Mouse (Mus musculus): ENCODE measurements at regions not wholly inside any gene's neighbourhood (a gene's known extent, or its start where the extent isn't known, plus 50 kb on each side); places are given as distances from the start of the nearest gene placed in this dataset.

DNA sequence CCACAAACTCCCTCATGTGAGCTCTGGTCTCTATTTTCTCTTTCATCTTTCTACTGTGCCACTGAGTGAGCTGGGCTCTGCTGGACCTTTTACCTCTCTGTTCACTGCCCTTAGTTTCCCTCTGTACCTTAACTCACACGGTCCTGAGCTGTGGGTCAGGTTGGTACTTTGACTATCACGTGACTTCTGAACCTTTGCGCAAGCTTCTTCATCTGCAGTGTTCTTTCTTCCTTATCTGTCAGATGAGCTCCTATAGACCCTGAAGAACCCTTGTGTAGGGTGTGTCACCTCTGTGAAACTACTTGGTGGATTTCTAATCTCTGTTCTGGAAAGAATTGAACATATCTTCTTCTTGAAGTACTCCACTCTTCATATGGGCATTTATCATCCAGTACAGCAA lies 279.3 kb downstream of the Rps24 start:
- H3K36me3 ChIP-seq (ENCODE audit: insufficient read depth, low read length): no peaks in the 10 kb centered on the region
- no peak overlapping the region for H3K4me2 ChIP-seq (ENCODE audit: low read length)
- no peak overlapping the region for H3K27ac ChIP-seq
- H3K4me3 ChIP-seq (replicated peaks; ENCODE audit: low read depth, low read length): no peak overlapping the region
- H3K9ac ChIP-seq (ENCODE audit: low read depth, low read length): no peak overlapping the region
- H3K27me3 ChIP-seq (ENCODE audit: insufficient read depth, low read length): no peaks in the 10 kb centered on the region
- no peak for DNase-seq (ENCODE audit: low spot score)
- no peaks in the 10 kb centered on the region for H3K9me3 ChIP-seq (replicated peaks; ENCODE audit: low read length)
- 77% methylated on average over 3 of the region's 3 CpGs for WGBS
- no peaks in the 10 kb centered on the region for H3K4me1 ChIP-seq (replicated peaks; ENCODE audit: insufficient read depth, low read length)
- no peak for TF ChIP-seq CTCF (IDR thresholded peaks at IDR 0.05; ENCODE audit: low read depth)
- ATAC-seq (replicated peaks; ENCODE audit: low FRiP score, low read depth): no peak

DNA sequence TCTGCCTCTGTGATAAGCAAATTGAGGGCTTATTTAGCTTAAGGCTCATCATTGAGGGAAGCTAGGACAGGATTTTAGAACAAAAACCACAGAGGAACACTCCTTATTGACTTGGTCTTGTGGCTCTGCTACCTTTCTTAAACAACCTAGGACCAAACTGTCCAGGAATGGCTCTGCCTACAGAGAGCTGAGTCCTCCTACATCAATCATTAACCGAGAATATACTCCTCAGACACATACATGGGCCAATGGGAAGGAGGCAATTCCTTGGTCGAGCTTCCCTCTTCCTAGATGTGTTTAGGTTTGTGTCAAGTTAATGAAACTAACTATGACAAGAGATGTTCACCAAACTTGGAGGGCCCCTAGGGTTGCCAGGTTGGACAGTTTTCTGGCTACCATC lies 279.8 kb downstream of the Rps24 start:
- H3K36me3 ChIP-seq (ENCODE audit: insufficient read depth, low read length): no peaks in the 10 kb centered on the region
- ATAC-seq (replicated peaks; ENCODE audit: low FRiP score, low read depth): no peak
- 60% methylated on average over 2 of the region's 2 CpGs for WGBS
- H3K9ac ChIP-seq (ENCODE audit: low read depth, low read length): no peak overlapping the region
- no peaks in the 10 kb centered on the region for H3K4me1 ChIP-seq (replicated peaks; ENCODE audit: insufficient read depth, low read length)
- no peak overlapping the region for H3K27ac ChIP-seq
- no peak for TF ChIP-seq CTCF (IDR thresholded peaks at IDR 0.05; ENCODE audit: low read depth)
- H3K4me3 ChIP-seq (replicated peaks; ENCODE audit: low read depth, low read length): no peak overlapping the region
- no peaks in the 10 kb centered on the region for H3K9me3 ChIP-seq (replicated peaks; ENCODE audit: low read length)
- no peaks in the 10 kb centered on the region for H3K27me3 ChIP-seq (ENCODE audit: insufficient read depth, low read length)
- H3K4me2 ChIP-seq (ENCODE audit: low read length): no peak overlapping the region
- no peak for DNase-seq (ENCODE audit: low spot score)

DNA sequence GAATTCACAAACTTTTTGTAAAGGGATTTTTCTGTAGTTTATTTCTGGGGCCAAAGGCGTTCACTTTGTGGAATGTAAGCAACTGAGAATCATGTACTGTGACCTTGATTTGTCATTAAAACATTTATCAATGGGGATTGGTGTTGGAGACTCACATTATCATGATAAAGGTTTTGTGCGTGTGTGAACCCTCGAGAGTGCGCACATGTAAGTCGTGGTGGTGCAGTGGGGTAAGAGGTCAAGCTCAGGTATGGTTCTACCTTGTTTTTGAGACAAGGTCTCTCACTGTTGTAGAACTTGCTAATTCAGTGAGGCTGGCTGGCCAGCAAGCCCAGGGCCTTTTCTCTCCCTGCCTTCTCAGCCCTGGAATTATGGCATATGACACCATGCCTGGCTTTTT lies 280.4 kb downstream of the Rps24 start:
- Histone ChIP-seq H3K4me2 (ENCODE audit: low read length) (no peak overlapping the region), H3K9ac (ENCODE audit: low read depth, low read length) (no peak overlapping the region), H3K36me3 (ENCODE audit: insufficient read depth, low read length) (no peaks in the 10 kb centered on the region), H3K27ac (no peak overlapping the region), H3K4me1 (replicated peaks; ENCODE audit: insufficient read depth, low read length) (no peaks in the 10 kb centered on the region), H3K9me3 (replicated peaks; ENCODE audit: low read length) (no peaks in the 10 kb centered on the region), H3K27me3 (ENCODE audit: insufficient read depth, low read length) (no peaks in the 10 kb centered on the region), H3K4me3 (replicated peaks; ENCODE audit: low read depth, low read length) (no peak overlapping the region)
- WGBS: 81% methylated on average over 5 of the region's 5 CpGs
- ATAC-seq (replicated peaks; ENCODE audit: low FRiP score, low read depth): no peak
- no peak for DNase-seq (ENCODE audit: low spot score)
- TF ChIP-seq CTCF (IDR thresholded peaks at IDR 0.05; ENCODE audit: low read depth): no peak

DNA sequence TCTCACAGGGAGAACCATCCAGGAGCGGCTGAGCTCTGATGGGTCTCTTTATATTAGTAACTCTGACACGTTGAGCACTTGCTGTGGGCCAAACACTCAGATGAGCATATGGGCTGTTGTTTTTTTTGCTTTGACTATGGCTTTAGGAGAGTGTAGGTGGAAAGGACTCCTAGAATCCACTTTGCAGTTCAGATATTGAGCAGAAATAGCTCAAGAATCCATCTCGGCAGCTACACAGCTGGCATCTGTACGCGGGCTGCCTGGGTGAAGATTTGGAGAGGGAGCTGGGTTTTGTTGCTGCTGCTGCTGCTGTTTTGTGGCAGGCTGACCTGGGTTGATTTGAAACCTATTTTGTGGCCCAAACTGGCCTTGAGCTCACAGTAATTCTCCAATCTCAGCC lies 281.0 kb downstream of the Rps24 start:
- Histone ChIP-seq H3K9ac (ENCODE audit: low read depth, low read length) (no peak overlapping the region), H3K9me3 (replicated peaks; ENCODE audit: low read length) (no peaks in the 10 kb centered on the region), H3K4me3 (replicated peaks; ENCODE audit: low read depth, low read length) (no peak overlapping the region), H3K4me2 (ENCODE audit: low read length) (no peak overlapping the region), H3K27ac (no peak overlapping the region), H3K27me3 (ENCODE audit: insufficient read depth, low read length) (no peaks in the 10 kb centered on the region), H3K36me3 (ENCODE audit: insufficient read depth, low read length) (no peaks in the 10 kb centered on the region), H3K4me1 (replicated peaks; ENCODE audit: insufficient read depth, low read length) (no peaks in the 10 kb centered on the region)
- ATAC-seq (replicated peaks; ENCODE audit: low FRiP score, low read depth) (no peak), DNase-seq (ENCODE audit: low spot score) (no peak)
- TF ChIP-seq CTCF (IDR thresholded peaks at IDR 0.05; ENCODE audit: low read depth): no peak
- 79% methylated on average over 5 of the region's 5 CpGs for WGBS

DNA sequence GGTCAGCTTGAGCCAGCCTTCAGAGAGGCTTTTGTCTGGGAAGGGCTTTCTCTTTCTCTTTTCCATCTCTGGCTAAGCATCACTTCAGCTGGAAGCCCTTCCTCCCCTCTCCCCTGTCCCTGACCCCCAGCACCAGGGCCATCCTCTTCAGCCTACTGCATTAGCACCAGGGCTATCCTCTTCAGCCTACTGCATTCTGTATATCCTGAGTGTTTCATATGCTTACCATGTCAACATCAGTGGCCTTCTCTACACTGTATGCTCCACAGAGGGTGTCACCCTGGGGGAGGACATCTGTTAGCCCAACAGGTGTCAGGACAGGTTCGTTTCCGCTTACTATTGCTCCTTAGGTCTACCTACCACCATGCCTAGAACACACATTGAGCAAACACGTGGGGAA lies 282.5 kb downstream of the Rps24 start:
- ATAC-seq (replicated peaks; ENCODE audit: low FRiP score, low read depth): no peak
- Histone ChIP-seq H3K9me3 (replicated peaks; ENCODE audit: low read length) (no peaks in the 10 kb centered on the region), H3K4me1 (replicated peaks; ENCODE audit: insufficient read depth, low read length) (no peaks in the 10 kb centered on the region), H3K4me3 (replicated peaks; ENCODE audit: low read depth, low read length) (no peak overlapping the region), H3K27me3 (ENCODE audit: insufficient read depth, low read length) (no peaks in the 10 kb centered on the region), H3K9ac (ENCODE audit: low read depth, low read length) (no peak overlapping the region), H3K27ac (no peak overlapping the region), H3K4me2 (ENCODE audit: low read length) (no peak overlapping the region), H3K36me3 (ENCODE audit: insufficient read depth, low read length) (no peaks in the 10 kb centered on the region)
- no peak for TF ChIP-seq CTCF (IDR thresholded peaks at IDR 0.05; ENCODE audit: low read depth)
- 62% methylated on average over 3 of the region's 3 CpGs for whole genome bisulfite sequencing
- DNase-seq (ENCODE audit: low spot score): no peak

DNA sequence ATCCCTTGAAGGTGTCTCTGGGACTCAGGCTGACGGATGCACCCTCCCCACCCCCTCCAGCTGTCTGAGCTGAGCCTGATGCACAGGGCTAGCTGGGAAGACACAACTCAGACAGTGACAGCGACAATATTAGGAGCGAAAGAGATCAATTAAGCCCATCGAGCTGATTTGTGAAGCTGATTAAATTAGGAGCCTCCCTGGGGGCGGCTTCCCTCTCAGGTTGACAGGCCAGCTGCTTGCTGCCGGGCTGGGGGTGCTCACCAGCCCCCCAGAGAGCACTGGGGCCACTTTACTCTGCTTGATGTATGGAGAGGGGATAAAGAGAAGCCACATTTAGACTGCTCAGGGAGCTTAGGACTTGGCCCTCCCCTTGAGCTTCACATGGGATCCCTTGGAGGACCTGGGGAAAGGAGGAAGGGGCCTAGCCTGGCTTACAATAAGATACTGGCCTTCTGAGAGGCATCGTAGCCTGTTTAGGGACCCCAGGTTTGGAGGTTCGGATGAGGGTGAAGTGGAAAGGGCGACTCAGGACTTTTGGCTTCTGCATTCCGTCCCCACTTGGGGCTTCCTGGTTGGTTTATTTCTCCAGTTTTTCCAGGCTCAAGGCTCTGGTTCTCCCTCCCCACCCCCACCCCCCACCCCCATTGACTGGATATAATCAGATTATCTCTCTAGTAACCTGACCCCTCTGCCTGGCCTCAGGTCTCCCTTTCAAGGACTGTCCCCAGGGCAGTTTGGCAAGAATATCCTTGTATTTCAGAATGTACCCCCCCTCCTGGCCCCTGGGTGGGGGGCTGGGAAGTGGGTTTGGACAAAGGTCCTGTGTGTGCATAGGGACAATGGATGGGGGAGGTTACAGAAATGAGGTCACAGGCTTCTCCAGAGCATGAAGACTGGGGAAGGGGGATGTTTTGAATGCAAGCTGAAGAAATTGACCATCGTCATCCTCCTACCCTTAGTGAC lies 283.4 kb downstream of the Rps24 start:
- 53% methylated on average over 11 of the region's 11 CpGs for WGBS
- H3K36me3 ChIP-seq (ENCODE audit: insufficient read depth, low read length): no peaks in the 10 kb centered on the region
- ATAC-seq (replicated peaks; ENCODE audit: low FRiP score, low read depth): no peak
- no peak overlapping the region for H3K27ac ChIP-seq
- no peak for DNase-seq (ENCODE audit: low spot score)
- H3K4me2 ChIP-seq (ENCODE audit: low read length): no peak overlapping the region
- H3K4me3 ChIP-seq (replicated peaks; ENCODE audit: low read depth, low read length): no peak overlapping the region
- H3K9me3 ChIP-seq (replicated peaks; ENCODE audit: low read length): no peaks in the 10 kb centered on the region
- H3K27me3 ChIP-seq (ENCODE audit: insufficient read depth, low read length): no peaks in the 10 kb centered on the region
- no peaks in the 10 kb centered on the region for H3K4me1 ChIP-seq (replicated peaks; ENCODE audit: insufficient read depth, low read length)
- no peak overlapping the region for H3K9ac ChIP-seq (ENCODE audit: low read depth, low read length)
- TF ChIP-seq CTCF (IDR thresholded peaks at IDR 0.05; ENCODE audit: low read depth): no peak
